Mouse (Mus musculus): ENCODE data around the gene Crtc2. TPM values are rescaled to one million over a fixed set of nuclear protein-coding genes. Genes with fewer than 3 reads are reported as not detected.
A peak's percentile ranks its signal among the peaks of the same experiment; 100 is the strongest.

Crtc2 gene
- polyA plus RNA-seq, 1 experiment, result 2.9 TPM

- no peak overlapping the region for H3K4me3 ChIP-seq (replicated peaks)
- no peaks in the 10 kb centered on the region for H3K9me3 ChIP-seq (ENCODE audit: control insufficient read depth, low read length)
- TF ChIP-seq TAL1 (IDR thresholded peaks at IDR 0.05; ENCODE audit: low read length), result no peak
- peaks cover 43% of the 10 kb centered on the region for H3K4me1 ChIP-seq (ENCODE audit: control insufficient read depth)
- no peaks in the 10 kb centered on the region for H3K27me3 ChIP-seq (ENCODE audit: control insufficient read depth)
- H3K36me3 ChIP-seq (ENCODE audit: control insufficient read depth), result peaks cover 19% of the 10 kb centered on the region
Observed at GRCm38 (mm10) chr3:90215825-90216380, 38.1 kb upstream of the Crtc2 start.

GRCm38 (mm10) chr3:90220088-90220487 lies 33.9 kb upstream of the Crtc2 start:
- H3K36me3 ChIP-seq (ENCODE audit: control insufficient read depth), result no peaks in the 10 kb centered on the region
- TF ChIP-seq TAL1 (IDR thresholded peaks at IDR 0.05; ENCODE audit: low read length) (no peak), GATA1 (IDR thresholded peaks at IDR 0.05; ENCODE audit: low read length) (no peak)
- H3K9me3 ChIP-seq (ENCODE audit: control insufficient read depth, low read length), result no peaks in the 10 kb centered on the region
- 0 out of 2 replicates have a peak, but pooled peaks cover 3% of the 10 kb centered on the region for H3K27me3 ChIP-seq (ENCODE audit: control insufficient read depth)
- H3K4me3 ChIP-seq (replicated peaks), result peak overlapping the region; percentile 59
- H3K4me1 ChIP-seq (ENCODE audit: control insufficient read depth), result peaks cover 28% of the 10 kb centered on the region

- no peak for TF ChIP-seq TAL1 (IDR thresholded peaks at IDR 0.05; ENCODE audit: low read length)
- TF ChIP-seq GATA1 (IDR thresholded peaks at IDR 0.05; ENCODE audit: low read length), result no peak
- 0 out of 2 replicates have a peak, but pooled peaks cover 3% of the 10 kb centered on the region for H3K27me3 ChIP-seq (ENCODE audit: control insufficient read depth)
- H3K9me3 ChIP-seq (ENCODE audit: control insufficient read depth, low read length), result no peaks in the 10 kb centered on the region
- no peaks in the 10 kb centered on the region for H3K36me3 ChIP-seq (ENCODE audit: control insufficient read depth)
- peaks cover 27% of the 10 kb centered on the region for H3K4me1 ChIP-seq (ENCODE audit: control insufficient read depth)
- H3K4me3 ChIP-seq (replicated peaks), result peak overlapping the region; percentile 59
Observed at GRCm38 (mm10) chr3:90220531-90220951, 33.4 kb upstream of the Crtc2 start.

DNA sequence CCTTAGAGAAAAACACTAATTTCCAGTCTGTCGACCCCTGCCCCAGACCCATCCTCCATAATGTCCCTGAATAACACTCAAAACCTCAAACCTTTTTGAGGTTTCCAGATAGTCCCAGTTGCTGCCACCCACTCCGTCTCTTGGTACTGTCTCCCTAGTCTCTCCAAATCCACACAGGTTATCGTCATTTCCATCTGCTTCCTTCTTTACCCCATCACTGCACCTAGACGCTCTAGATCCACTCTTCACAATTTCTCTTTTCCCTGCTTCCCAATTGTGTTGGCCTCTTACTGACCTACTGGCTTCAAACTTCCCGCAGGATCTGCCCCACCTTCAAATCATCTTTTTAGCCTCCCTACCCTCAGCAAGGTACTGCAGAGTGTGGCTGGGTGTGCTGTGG lies 32.8 kb upstream of the Crtc2 start:
- Histone ChIP-seq H3K4me3 (replicated peaks) (peak overlapping the region; percentile 59), H3K27me3 (ENCODE audit: control insufficient read depth) (0 out of 2 replicates have a peak, but pooled peaks cover 3% of the 10 kb centered on the region), H3K36me3 (ENCODE audit: control insufficient read depth) (no peaks in the 10 kb centered on the region), H3K4me1 (ENCODE audit: control insufficient read depth) (peaks cover 27% of the 10 kb centered on the region), H3K9me3 (ENCODE audit: control insufficient read depth, low read length) (no peaks in the 10 kb centered on the region)
- no peak for TF ChIP-seq GATA1 (IDR thresholded peaks at IDR 0.05; ENCODE audit: low read length)
- TF ChIP-seq TAL1 (IDR thresholded peaks at IDR 0.05; ENCODE audit: low read length), result no peak

- no peaks in the 10 kb centered on the region for H3K36me3 ChIP-seq (ENCODE audit: control insufficient read depth)
- H3K27me3 ChIP-seq (ENCODE audit: control insufficient read depth), result 0 out of 2 replicates have a peak, but pooled peaks cover 3% of the 10 kb centered on the region
- no peaks in the 10 kb centered on the region for H3K9me3 ChIP-seq (ENCODE audit: control insufficient read depth, low read length)
- no peak overlapping the region for H3K4me3 ChIP-seq (replicated peaks)
- H3K4me1 ChIP-seq (ENCODE audit: control insufficient read depth), result peaks cover 27% of the 10 kb centered on the region
- TF ChIP-seq GATA1 (IDR thresholded peaks at IDR 0.05; ENCODE audit: low read length) (no peak), TAL1 (IDR thresholded peaks at IDR 0.05; ENCODE audit: low read length) (no peak)
Observed at GRCm38 (mm10) chr3:90222455-90222854, 31.5 kb upstream of the Crtc2 start.

- H3K4me3 ChIP-seq (replicated peaks), result no peak overlapping the region
- H3K4me1 ChIP-seq (ENCODE audit: control insufficient read depth), result peaks cover 27% of the 10 kb centered on the region
- H3K27me3 ChIP-seq (ENCODE audit: control insufficient read depth), result 0 out of 2 replicates have a peak, but pooled peaks cover 3% of the 10 kb centered on the region
- H3K9me3 ChIP-seq (ENCODE audit: control insufficient read depth, low read length), result no peaks in the 10 kb centered on the region
- TF ChIP-seq TAL1 (IDR thresholded peaks at IDR 0.05; ENCODE audit: low read length) (no peak), GATA1 (IDR thresholded peaks at IDR 0.05; ENCODE audit: low read length) (no peak)
- no peaks in the 10 kb centered on the region for H3K36me3 ChIP-seq (ENCODE audit: control insufficient read depth)
Observed at GRCm38 (mm10) chr3:90222941-90223340, 31.0 kb upstream of the Crtc2 start.

GRCm38 (mm10) chr3:90224331-90224730 lies 29.6 kb upstream of the Crtc2 start:
- Histone ChIP-seq H3K4me3 (replicated peaks) (no peak overlapping the region), H3K4me1 (ENCODE audit: control insufficient read depth) (peaks cover 27% of the 10 kb centered on the region), H3K27me3 (ENCODE audit: control insufficient read depth) (peaks cover 3% of the 10 kb centered on the region; the same call in 1 of the 2 replicates), H3K9me3 (ENCODE audit: control insufficient read depth, low read length) (peaks cover 4% of the 10 kb centered on the region), H3K36me3 (ENCODE audit: control insufficient read depth) (no peaks in the 10 kb centered on the region)
- TF ChIP-seq GATA1 (IDR thresholded peaks at IDR 0.05; ENCODE audit: low read length) (no peak), TAL1 (IDR thresholded peaks at IDR 0.05; ENCODE audit: low read length) (no peak)

DNA sequence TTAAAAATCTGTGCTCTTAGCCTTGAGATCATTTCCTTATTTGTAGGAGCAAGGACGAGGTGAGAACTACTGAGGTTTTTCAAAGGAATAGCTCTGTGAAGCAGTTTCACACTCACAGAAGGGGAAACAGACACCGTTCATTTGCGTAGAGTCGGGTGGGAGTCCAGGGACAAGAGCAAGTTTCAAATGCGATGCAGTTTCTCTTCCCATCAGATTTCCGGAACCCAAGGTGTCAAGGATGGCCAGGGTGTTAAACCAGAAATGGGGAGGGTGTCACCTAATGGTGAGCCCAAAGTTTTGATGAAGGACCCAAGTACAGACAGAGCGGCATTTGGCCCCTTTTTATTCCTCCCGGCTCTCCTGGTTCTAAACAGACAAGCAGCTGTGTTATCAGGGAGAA lies 22.9 kb upstream of the Crtc2 start:
- peaks cover 22% of the 10 kb centered on the region for H3K4me1 ChIP-seq (ENCODE audit: control insufficient read depth)
- H3K36me3 ChIP-seq (ENCODE audit: control insufficient read depth), result peaks cover 19% of the 10 kb centered on the region
- peak overlapping the region; percentile 81 for H3K4me3 ChIP-seq (replicated peaks)
- H3K27me3 ChIP-seq (ENCODE audit: control insufficient read depth), result no peaks in the 10 kb centered on the region; the same call in 1 of the 2 replicates
- H3K9me3 ChIP-seq (ENCODE audit: control insufficient read depth, low read length), result peaks cover 4% of the 10 kb centered on the region
- TF ChIP-seq TAL1 (IDR thresholded peaks at IDR 0.05; ENCODE audit: low read length), result no peak
- TF ChIP-seq GATA1 (IDR thresholded peaks at IDR 0.05; ENCODE audit: low read length), result no peak

DNA sequence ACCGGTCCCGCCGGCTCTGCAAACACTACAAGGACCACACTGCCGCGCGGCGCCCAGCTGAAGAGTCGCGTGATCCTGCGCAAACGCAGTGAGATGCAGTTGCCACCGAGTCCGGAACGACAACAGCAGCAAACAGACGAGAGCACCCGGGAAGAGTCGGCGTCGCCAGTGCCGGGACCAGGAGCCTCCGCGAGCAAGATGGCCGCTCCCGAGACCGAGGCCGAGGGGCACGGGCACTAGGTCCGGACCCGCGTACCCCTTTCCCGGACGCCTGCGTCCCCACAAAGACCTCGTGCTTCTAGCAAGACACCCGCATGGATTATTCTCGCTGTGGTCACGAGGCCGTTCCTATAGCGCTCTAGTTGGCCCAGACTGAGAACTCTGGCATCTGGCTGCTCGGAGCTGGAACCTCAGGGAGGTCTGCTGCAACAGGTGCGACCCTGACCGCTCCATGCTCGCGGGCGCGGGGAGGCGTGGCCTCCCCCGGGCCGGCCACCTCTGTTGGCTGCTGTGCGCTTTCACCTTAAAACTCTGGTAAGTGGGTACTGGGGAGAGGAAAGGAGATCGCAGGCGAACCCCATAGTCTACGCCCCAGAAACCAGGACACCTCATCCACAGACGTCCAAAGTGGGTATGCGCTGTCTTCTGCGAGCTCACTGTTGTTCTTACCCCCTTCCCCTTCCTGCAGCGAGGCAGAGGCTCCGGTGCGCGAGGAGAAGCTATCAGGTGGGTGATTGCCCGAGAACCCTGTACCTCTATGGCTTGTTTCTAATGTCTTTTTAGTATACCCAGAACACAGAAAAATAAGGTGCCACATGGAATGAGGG lies 22.2 kb upstream of the Crtc2 start, which contains the start of gene Jtb:
Gene Jtb (plus strand): TSS at position 91 of the 827 bp plus-strand sequence.
- peaks cover 22% of the 10 kb centered on the region for H3K4me1 ChIP-seq (ENCODE audit: control insufficient read depth)
- H3K36me3 ChIP-seq (ENCODE audit: control insufficient read depth), result peaks cover 19% of the 10 kb centered on the region
- H3K27me3 ChIP-seq (ENCODE audit: control insufficient read depth), result no peaks in the 10 kb centered on the region; the same call in 1 of the 2 replicates
- H3K9me3 ChIP-seq (ENCODE audit: control insufficient read depth, low read length), result peaks cover 4% of the 10 kb centered on the region
- TF ChIP-seq TAL1 (IDR thresholded peaks at IDR 0.05; ENCODE audit: low read length) (no peak), GATA1 (IDR thresholded peaks at IDR 0.05; ENCODE audit: low read length) (no peak)
- peak within 1 kb of the TSS; percentile 81 for H3K4me3 ChIP-seq (replicated peaks)

All from erythroblast, embryonic 14.5 days (primary cell).